Mouse (Mus musculus): ENCODE results near the gene Retnlb. TPM values are rescaled to one million over a fixed set of nuclear protein-coding genes. Genes with fewer than 3 reads are reported as not detected.
"Not testable (repeated sequence)": the region's sequence is repeated elsewhere in the genome, so short reads cannot be mapped to it uniquely, and the experiment has no call there.

The Retnlb gene
- polyA plus RNA-seq, 1 experiment from 2014 or later = not detected

- WGBS = 93% methylated on average over 6 of the region's 6 CpGs
Measured at GRCm38 (mm10) chr16:48818524-48818923, 1.9 kb downstream of the Retnlb start.

GRCm38 (mm10) chr16:48826474-48826873 lies 9.8 kb downstream of the Retnlb start:
- H3K36me3 ChIP-seq = no peaks in the 10 kb centered on the region
- no peak for ATAC-seq (ENCODE audit: low FRiP score, low read depth)

More at GRCm38 (mm10) chr16:48818524-48818923, 1.9 kb downstream of the Retnlb start:
- ATAC-seq (ENCODE audit: low FRiP score, low read depth) = no peak
- Histone ChIP-seq H3K27ac (replicated peaks) (no peak overlapping the region), H3K4me1 (no peaks in the 10 kb centered on the region), H3K27me3 (no peaks in the 10 kb centered on the region), H3K36me3 (no peaks in the 10 kb centered on the region), H3K9me3 (no peaks in the 10 kb centered on the region), H3K9ac (replicated peaks) (no peak overlapping the region), H3K4me3 (no peak overlapping the region), H3K4me2 (replicated peaks) (no peak overlapping the region)

GRCm38 (mm10) chr16:48827625-48828024 lies 11.0 kb downstream of the Retnlb start:
- Histone ChIP-seq H3K36me3 (no peaks in the 10 kb centered on the region), H3K9me3 (no peaks in the 10 kb centered on the region), H3K27me3 (no peaks in the 10 kb centered on the region), H3K4me1 (no peaks in the 10 kb centered on the region), H3K9ac (replicated peaks) (no peak overlapping the region), H3K4me3 (no peak overlapping the region), H3K27ac (replicated peaks) (no peak overlapping the region), H3K4me2 (replicated peaks) (no peak overlapping the region)
- no peak for ATAC-seq (ENCODE audit: low FRiP score, low read depth)
- 62% methylated on average over 1 of the region's 1 CpGs for WGBS

More at GRCm38 (mm10) chr16:48826474-48826873, 9.8 kb downstream of the Retnlb start:
- no peak overlapping the region for H3K27ac ChIP-seq (replicated peaks)
- no peaks in the 10 kb centered on the region for H3K4me1 ChIP-seq
- no peak overlapping the region for H3K9ac ChIP-seq (replicated peaks)
- no peak overlapping the region for H3K4me3 ChIP-seq
- WGBS = 90% methylated on average over 3 of the region's 3 CpGs
- H3K9me3 ChIP-seq = no peaks in the 10 kb centered on the region
- H3K27me3 ChIP-seq = no peaks in the 10 kb centered on the region
- no peak overlapping the region for H3K4me2 ChIP-seq (replicated peaks)

GRCm38 (mm10) chr16:48829060-48829459 lies 12.4 kb downstream of the Retnlb start:
- Histone ChIP-seq H3K27ac (replicated peaks) (no peak overlapping the region), H3K4me3 (no peak overlapping the region), H3K9me3 (no peaks in the 10 kb centered on the region), H3K4me2 (replicated peaks) (no peak overlapping the region), H3K36me3 (no peaks in the 10 kb centered on the region), H3K4me1 (no peaks in the 10 kb centered on the region), H3K9ac (replicated peaks) (no peak overlapping the region), H3K27me3 (no peaks in the 10 kb centered on the region)
- 88% methylated on average over 4 of the region's 4 CpGs for WGBS
- ATAC-seq (ENCODE audit: low FRiP score, low read depth) = no peak

GRCm38 (mm10) chr16:48832055-48832454 lies 15.4 kb downstream of the Retnlb start:
- H3K4me2 ChIP-seq (replicated peaks) = no peak overlapping the region
- no peak for ATAC-seq (ENCODE audit: low FRiP score, low read depth)
- H3K4me3 ChIP-seq = no peak overlapping the region
- H3K27me3 ChIP-seq = no peaks in the 10 kb centered on the region
- H3K9ac ChIP-seq (replicated peaks) = no peak overlapping the region
- H3K27ac ChIP-seq (replicated peaks) = no peak overlapping the region
- H3K4me1 ChIP-seq = no peaks in the 10 kb centered on the region
- H3K36me3 ChIP-seq = no peaks in the 10 kb centered on the region
- H3K9me3 ChIP-seq = no peaks in the 10 kb centered on the region
- 89% methylated on average over 8 of the region's 8 CpGs for WGBS

- not testable (repeated sequence) for H3K9me3 ChIP-seq; H3K4me2 ChIP-seq (replicated peaks); H3K27me3 ChIP-seq; ATAC-seq (ENCODE audit: low FRiP score, low read depth); H3K27ac ChIP-seq (replicated peaks); H3K4me3 ChIP-seq; H3K4me1 ChIP-seq; H3K36me3 ChIP-seq; H3K9ac ChIP-seq (replicated peaks)
- WGBS = 57% methylated on average over 1 of the region's 1 CpGs
Measured at GRCm38 (mm10) chr16:48833626-48834025, 17.0 kb downstream of the Retnlb start.

GRCm38 (mm10) chr16:48842266-48842665 lies 25.6 kb downstream of the Retnlb start, which contains the start of gene Retnla:
Gene Retnla, plus strand, starts transcription at chr16:48842551.
- Histone ChIP-seq H3K36me3 (no peaks in the 10 kb centered on the region), H3K27ac (replicated peaks) (no peak within 1 kb of the TSS), H3K4me3 (no peak within 1 kb of the TSS), H3K27me3 (no peaks in the 10 kb centered on the region), H3K9me3 (no peaks in the 10 kb centered on the region), H3K4me1 (no peaks in the 10 kb centered on the region), H3K4me2 (replicated peaks) (no peak within 1 kb of the TSS), H3K9ac (replicated peaks) (no peak within 1 kb of the TSS)
- WGBS = 90% methylated on average over 3 of the region's 3 CpGs
- ATAC-seq (ENCODE audit: low FRiP score, low read depth) = no peak

- no peak overlapping the region for H3K9ac ChIP-seq (replicated peaks)
- H3K27ac ChIP-seq (replicated peaks) = no peak overlapping the region
- no peak overlapping the region for H3K4me3 ChIP-seq
- no peak overlapping the region for H3K4me2 ChIP-seq (replicated peaks)
- WGBS = 91% methylated on average over 4 of the region's 4 CpGs
- no peaks in the 10 kb centered on the region for H3K27me3 ChIP-seq
- no peaks in the 10 kb centered on the region for H3K36me3 ChIP-seq
- no peaks in the 10 kb centered on the region for H3K4me1 ChIP-seq
- no peaks in the 10 kb centered on the region for H3K9me3 ChIP-seq
- ATAC-seq (ENCODE audit: low FRiP score, low read depth) = no peak
Measured at GRCm38 (mm10) chr16:48843671-48844386, 27.2 kb downstream of the Retnlb start.

GRCm38 (mm10) chr16:48865004-48865403 lies 48.3 kb downstream of the Retnlb start:
- not testable (repeated sequence) for H3K27me3 ChIP-seq; H3K9ac ChIP-seq (replicated peaks); H3K4me3 ChIP-seq; ATAC-seq (ENCODE audit: low FRiP score, low read depth); H3K4me2 ChIP-seq (replicated peaks); H3K27ac ChIP-seq (replicated peaks); H3K4me1 ChIP-seq; H3K36me3 ChIP-seq; H3K9me3 ChIP-seq
- 92% methylated on average over 1 of the region's 1 CpGs for WGBS

GRCm38 (mm10) chr16:48867690-48868089 lies 51.0 kb downstream of the Retnlb start:
- Histone ChIP-seq H3K27ac (replicated peaks) (no peak overlapping the region), H3K27me3 (no peaks in the 10 kb centered on the region), H3K9me3 (no peaks in the 10 kb centered on the region), H3K4me2 (replicated peaks) (no peak overlapping the region), H3K4me3 (no peak overlapping the region), H3K9ac (replicated peaks) (no peak overlapping the region), H3K36me3 (no peaks in the 10 kb centered on the region), H3K4me1 (no peaks in the 10 kb centered on the region)
- ATAC-seq (ENCODE audit: low FRiP score, low read depth) = no peak
- WGBS = 86% methylated on average over 2 of the region's 2 CpGs

Measured in midbrain, embryonic 12.5 days (tissue).